Mouse (Mus musculus) brain, embryonic 18.5 days (tissue): ENCODE data around the gene Mrpl51.

Source experiments
- DNase-seq: peaks from one replicate; pipeline ENCODE4 v3.0.0-alpha.2; 2012; ENCODE audit warnings: low read depth, low spot score

The Mrpl51 gene

GRCm38 (mm10) chr6:125192016-125192714, 564 bp downstream of the Mrpl51 start:
- DNase-seq = peak; percentile 84

DNA sequence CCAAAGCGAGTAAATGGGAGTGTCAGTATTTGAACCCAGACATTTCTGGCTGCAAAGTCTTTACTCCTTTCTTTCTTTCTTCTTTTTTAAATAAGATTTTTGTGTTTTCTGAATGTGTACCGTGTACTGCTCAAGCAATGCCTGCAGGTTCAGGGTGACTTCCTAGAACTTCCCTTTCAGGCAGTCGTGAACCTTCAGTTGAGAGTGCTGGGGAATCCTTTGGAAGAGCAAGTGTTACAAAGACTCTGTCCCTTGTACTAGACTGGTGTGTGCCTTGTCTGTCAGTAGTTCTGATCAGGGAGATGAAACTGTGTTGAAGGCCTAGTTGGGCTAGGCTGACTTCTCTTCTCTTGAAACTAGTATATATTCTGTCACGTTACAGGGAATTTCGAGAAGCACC, 1.2 kb downstream of the Mrpl51 start:
- DNase-seq = no peak

DNA sequence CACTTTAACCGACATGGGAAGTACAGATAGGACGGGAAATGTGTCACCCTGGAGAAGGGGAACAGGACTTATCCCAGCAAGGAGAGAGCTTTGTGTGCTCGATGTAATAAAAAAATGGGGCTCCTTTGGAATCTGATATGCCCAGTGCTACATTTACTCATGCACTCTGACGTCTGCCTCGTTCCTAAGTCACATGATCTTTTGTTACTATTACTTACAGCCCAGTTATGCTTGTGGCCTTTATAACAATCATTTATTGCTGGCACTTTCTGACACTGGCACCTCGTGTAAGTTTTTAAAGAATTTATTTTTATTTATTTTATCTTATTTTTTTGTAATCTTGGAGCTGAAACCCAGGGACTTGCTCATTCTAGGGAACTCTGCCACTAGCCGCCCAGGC, 1.8 kb downstream of the Mrpl51 start:
- DNase-seq = no peak

DNA sequence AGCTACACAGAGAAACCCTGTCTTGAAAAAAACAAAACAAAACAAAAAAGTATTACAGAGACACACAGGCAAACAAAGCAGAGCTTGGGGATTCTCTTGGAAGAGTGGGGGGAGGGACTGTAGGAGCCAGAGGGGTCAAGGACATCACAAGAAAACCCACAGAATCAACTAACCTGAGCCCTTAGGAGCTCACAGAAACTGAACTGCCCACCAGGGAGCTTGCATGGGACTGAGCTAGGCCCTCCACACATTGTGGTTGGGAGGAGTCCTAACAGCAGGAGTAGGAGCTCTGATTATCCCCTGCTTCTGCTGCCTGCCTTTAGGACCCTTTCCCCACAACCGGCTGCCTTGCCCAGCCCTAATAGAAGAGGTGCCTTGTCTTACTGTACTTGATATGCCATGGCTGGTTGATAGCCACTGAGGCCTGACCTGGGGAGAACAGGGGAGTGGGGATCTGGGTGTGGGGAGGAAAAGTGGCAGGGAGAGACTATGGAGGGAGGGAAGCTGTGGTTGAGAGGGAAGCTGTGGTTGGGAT, 4.0 kb downstream of the Mrpl51 start:
- no peak for DNase-seq

DNA sequence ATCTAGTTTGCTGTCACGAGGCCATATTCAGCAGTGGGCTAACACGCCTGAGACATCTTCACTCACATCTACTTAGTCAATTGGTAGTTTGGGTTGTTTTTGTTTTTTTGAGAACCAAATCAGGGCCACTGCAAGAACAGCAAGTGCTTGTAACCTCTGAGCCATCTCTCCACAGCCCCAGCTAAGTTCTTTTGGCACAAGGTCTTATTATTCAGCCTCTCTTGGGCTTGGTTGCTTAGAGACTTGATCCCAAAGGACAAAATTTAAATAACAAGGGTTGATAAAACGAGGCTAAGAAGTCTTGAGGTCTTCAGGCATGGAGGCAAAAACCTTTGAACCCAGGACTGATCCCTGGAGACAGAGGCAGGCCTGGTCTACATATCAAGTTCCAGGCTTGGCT, 4.7 kb downstream of the Mrpl51 start:
- no peak for DNase-seq

DNA sequence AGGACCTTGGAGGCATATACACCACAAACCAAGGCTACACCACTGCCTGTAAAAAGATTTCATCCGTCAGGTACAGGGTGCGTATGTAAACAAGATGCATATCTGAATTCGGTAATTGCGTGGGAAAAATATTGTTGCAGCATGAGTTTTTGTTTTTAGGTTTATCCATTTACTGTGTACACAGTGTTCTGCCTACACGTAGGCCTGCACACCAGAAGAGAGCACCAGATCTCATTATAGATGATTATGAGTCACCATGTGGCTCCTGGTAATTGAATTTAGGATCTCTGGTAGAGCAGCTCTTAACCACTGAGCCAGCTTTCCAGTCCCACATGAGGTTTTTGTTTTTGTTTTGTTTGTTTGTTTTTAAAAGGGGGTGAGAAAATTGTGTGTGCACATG, 5.6 kb downstream of the Mrpl51 start:
- no peak for DNase-seq

DNA sequence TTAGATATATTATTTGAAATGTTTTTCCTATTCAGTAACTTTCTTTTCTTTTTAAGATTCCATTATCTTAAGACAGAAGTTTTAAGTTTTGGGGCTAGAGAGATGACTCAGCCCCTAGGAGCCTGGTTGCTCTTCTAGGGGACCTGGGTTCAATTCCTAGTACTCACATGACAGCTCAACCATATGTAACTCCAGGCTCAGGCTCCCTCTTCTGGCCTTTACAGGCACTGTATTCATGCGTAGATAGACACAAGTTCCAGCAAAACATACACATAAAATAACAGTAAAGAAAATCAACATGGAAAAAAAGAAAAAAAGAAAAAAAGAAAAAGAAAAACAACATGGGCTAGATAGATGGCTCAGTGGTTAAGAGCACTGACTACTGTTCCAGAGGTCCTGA, 18.8 kb downstream of the Mrpl51 start:
- no peak for DNase-seq

DNA sequence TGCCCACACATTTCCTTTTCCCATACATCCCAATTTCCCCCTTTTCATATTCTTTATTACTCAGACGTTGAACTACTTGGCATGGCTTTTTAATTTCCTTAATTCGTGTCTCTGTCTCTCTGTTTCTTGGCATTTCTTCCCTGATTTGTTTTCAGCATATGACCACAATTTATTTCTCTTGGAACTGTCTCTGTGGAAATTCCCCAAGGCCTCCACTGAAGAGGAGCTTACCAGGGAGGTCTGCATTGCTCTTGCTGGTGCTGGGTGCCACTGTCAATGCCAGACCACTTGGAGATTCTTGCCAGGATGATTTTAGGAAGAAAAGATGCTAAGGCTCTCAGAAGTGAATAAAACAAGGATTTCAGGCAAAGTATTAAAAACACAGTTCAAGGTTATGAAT, 21.0 kb downstream of the Mrpl51 start:
- DNase-seq = no peak

DNA sequence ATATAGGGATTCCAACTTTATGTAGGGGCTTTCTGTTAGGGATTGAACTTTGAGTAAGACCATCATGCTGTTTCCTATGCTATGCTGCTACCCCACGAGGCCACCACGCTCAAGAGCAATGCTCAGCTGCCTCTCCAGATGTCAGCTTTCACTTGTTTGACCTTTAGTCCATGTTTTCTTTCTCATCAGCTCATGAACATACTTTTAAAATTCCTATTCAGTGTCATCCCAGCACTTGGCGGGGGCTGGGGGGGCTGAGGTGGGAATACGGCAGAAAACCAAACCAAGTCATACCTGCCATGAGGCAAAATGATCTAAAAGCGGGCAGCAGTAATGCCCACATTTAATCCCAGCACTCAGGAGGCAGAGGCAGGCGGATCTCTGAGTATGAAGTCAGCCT, 21.5 kb downstream of the Mrpl51 start:
- DNase-seq = no peak

DNA sequence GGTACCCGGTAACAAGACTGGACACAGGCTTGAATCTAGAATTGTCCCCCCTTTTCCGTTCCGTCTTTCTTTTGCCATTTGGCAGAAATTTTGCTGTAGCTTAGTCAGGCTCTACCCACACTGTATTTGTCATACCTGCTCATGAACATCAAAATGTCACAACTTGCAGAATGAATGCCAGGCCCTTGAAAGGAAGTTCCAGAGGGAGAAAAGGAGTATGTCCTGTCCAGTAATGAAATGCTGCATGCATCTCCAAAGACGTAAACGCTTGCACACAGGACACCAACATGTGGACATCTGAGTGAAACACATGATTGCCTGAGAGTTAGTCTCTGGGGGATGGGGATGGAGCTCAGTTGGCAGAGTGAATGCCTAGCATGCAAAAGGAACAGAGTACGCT, 22.1 kb downstream of the Mrpl51 start:
- no peak for DNase-seq

- peak; percentile 93 for DNase-seq
Observed at GRCm38 (mm10) chr6:125215148-125215954, 23.8 kb downstream of the Mrpl51 start, which contains the start of gene Vamp1. Gene Vamp1 (plus strand): TSS chr6:125215551.

DNA sequence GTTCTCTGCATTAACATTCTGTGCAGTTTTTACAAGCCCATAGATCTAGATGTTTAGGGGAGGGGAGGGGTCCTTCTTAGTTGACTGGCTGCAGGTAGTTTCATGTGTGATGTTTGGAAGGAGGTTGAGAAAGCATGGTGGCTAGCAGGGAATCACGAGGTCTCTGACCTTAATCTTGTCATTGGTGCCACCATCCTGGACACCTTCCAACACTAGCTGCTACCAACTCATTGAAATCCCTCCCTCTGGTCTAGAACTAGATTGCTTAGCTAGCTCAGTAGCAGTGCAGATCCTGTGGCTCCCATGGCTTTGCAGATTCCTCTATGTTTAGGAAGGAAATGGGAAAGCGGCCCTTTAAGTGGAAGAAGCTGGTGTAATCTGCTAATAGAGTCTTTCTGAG, 25.3 kb downstream of the Mrpl51 start:
- no peak for DNase-seq

DNA sequence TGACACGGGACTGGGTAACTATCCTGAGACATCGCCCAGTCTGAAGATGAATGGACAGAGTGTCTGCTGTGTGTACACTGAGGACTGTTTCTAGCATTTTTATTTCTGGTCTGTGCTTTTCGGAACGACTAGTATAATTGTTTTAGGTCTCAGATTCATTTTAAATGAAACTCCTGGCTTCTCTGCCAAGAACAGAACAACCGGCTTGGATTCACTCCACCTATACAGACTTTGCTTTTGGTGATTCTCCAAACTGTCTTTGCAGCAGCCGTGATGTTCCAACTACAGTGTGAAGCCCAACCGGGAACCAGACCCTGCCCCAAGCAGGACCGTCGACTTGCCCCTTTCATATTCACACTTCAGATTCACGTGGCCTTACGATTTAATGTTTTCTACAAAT, 26.3 kb downstream of the Mrpl51 start:
- no peak for DNase-seq

DNA sequence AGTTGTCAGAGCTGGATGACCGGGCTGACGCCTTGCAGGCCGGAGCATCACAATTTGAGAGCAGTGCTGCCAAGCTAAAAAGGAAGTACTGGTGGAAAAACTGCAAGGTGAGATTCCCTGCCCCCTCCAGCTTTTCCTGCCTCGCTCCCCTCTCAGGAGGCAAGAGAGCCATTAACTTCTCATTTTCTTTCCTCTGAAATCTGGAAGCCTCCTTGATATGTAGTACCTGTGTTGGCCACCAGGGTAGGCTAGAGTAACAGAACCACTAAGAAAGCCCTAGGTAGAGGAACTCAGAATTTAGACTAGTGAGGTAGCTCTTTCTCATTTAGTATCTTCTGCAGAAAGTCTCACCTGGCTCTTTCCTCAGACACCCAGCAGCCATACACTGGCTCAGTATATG, 27.4 kb downstream of the Mrpl51 start:
- no peak for DNase-seq

DNA sequence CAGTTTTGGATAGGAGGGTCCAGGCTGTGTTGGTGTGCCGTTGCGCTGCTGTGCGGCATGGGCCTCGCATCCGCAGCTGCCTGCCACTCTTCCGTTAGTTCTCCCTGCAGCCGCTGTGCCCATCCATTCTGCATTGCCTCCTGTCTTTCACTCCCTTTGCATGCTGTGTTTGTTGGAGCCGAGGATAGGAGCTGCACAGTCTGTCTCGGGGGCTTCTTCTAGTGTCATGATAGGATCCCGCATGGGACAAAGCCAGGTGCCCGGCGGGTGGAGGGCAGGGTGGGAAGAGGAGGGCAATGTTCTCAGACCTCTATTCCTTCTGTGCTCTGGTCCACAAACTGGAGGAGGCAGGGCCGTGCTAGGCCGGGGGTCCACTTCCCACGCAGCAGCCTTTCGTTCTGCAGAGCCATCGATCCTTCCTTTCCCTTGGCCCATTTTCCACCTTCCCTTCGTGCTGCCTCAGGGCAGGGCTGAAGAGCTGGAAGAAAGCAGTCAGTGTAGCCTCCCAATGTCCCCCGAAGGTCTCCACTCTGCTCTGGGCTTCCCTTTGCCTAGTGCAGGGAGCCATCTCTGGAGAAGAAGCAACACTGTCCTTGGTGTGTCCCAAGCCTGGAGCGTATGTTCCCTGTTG, 29.6 kb downstream of the Mrpl51 start:
- DNase-seq = no peak

GRCm38 (mm10) chr6:125222146-125222545, 30.5 kb downstream of the Mrpl51 start:
- DNase-seq = no peak

DNA sequence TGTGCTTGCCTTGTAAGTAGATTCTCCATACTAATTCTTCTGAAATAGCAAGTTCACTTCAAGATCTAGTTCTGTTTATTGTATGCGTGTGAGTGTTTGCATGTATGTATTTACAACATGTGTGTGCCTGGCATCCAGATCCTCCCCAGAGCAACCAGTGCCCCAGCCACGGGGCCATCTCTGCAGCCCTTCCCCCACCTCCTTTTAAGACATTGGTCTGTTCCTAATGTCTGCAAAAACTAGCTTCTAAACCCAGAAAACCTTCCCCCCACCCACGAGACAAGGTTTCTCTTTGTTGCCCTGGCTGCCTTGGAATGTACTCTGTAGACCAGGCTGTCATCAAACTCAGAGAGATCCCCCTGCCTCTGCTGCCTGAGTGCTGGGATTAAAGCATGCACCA, 31.0 kb downstream of the Mrpl51 start:
- no peak for DNase-seq

DNA sequence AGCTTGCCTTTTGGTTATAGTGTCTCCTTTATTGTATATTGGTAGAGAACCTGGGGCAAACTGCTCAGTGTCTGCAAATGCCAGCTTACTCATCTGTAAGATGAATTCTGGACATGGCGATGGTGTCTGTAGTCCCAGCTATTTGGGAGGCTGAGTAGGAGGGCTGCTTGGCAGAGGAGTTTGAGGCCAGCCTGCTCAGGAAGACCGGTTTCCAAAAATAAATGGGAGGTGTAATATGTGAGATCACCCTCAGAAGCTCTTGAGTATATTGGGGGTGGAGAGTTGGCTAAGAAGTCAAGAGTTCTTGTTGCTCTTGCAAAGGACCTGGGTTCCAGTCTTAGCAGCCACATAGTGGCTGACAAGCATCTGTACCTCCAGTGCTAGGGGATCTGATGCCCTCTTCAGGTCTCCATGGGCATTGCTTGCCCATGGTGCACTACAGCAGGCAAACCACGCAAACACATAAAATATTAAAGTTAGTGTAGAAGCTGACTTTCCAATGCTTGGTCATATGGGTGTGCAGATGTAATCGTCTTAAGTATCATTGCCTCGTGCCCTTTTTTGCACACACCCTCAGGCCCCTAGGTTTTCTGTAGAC, 34.0 kb downstream of the Mrpl51 start:
- DNase-seq = no peak

- no peak for DNase-seq
Observed at GRCm38 (mm10) chr6:125230571-125230970, 39.0 kb downstream of the Mrpl51 start.

GRCm38 (mm10) chr6:125231117-125232044, 39.8 kb downstream of the Mrpl51 start, which contains the start of gene Tapbpl:
Gene Tapbpl (minus strand): TSS chr6:125231860.
- peak; percentile 26 for DNase-seq

GRCm38 (mm10) chr6:125232045-125232437, 40.4 kb downstream of the Mrpl51 start:
- no peak for DNase-seq
